Mouse (Mus musculus): ENCODE results near the gene Nacc2. TPM values are rescaled to one million over a fixed set of nuclear protein-coding genes. Genes with fewer than 3 reads are reported as not detected.

The Nacc2 gene
- 10 to 100 TPM; 10.9 to 16.1 TPM for total RNA-seq (2023)

DNA sequence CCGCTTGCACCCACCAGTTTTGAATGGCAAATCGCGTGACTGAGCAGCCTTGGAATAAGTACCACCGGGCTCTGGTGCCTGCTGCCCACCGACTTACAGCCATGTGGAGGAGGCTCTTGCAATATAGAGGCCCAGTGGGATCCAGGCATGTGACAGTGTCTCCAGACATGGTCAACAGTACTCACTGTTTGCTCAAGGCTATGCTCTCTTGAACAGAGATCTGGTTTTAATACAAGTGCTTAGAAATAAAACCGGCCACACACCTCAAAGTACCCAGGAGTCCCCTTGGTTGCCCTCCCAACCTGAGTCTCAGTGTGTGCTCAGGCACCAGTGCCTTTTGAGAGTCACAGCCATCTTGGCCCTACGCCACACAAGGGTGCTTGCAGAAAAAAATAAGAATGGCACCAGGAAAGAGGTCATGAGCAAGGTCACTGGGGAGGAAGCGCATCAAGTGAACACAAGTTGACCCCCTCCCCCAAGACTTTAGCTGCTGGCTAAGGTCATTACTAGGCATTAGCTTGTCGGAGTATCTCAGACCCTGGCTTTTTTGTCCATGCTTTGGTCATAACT lies at the start of gene Nacc2:
Nacc2 (minus strand) TSS at position 142 of the 570 bp plus-strand sequence.

DNA sequence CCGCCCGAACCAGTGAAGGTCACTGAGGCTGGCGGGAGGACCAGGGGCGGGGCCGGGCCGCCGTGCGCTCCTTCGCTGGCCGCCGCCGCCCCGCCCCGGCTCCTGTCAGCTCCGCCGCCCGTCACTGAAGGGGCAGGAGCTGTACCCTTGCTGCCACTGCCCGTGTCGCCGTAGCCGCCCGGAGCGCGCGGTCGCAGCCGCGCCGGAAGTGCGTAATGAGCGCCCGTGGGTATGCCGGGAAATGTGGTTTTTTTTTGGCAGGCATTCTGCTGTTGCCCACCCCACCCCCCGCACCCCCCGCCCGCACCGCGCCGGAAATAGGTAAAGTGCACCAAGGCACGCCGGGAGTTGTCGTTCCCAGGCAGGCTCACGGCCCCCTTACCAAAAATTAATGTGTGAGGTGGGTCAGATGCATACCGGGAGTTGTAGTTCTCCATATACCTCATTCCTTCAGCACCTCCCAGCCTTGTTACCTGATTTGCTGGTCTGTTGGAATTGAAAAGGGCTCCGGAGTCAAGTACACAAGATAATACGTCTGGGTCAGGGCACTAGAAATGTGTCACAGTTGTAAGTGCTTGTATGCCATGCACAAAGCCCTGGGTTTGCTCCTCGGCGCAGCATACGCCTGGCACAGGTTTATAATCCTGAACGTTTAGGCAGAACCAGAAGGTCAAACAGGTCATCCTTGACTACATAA lies 101.3 kb downstream of the Nacc2 start, which contains the start of gene Ubac1:
Ubac1 (minus strand) TSS at position 187 of the 697 bp plus-strand sequence.

Other genes with a start within 250 kb of the Nacc2 start
- gene Camsap1, start 139.9 kb downstream of the Nacc2 start, total RNA-seq (2023) = 10 to 100 TPM; 12.0 to 16.6 TPM
- 10 to 100 TPM; 18.8 to 23.9 TPM for gene Ubac1, start 101.5 kb downstream of the Nacc2 start, total RNA-seq (2023)
- gene Lhx3, start 85.1 kb upstream of the Nacc2 start, total RNA-seq (2023) = not detected
- gene Qsox2, start 114.3 kb upstream of the Nacc2 start, total RNA-seq (2023) = 1 to 10 TPM; 6.0 to 6.1 TPM
- gene Ccdc187, start 171.3 kb upstream of the Nacc2 start, total RNA-seq (2023) = under 1 TPM in 1 of 2 experiments, not detected in 1; 0.06 TPM
- 10 to 100 TPM in 1 of 2 experiments, 1 to 10 TPM in 1; 7.6 to 12.1 TPM for gene Gpsm1, start 192.3 kb upstream of the Nacc2 start, total RNA-seq (2023)
- gene Dnlz, start 228.9 kb upstream of the Nacc2 start, total RNA-seq (2023) = 1 to 10 TPM; 6.3 to 6.9 TPM
- gene Card9, start 237.7 kb upstream of the Nacc2 start, total RNA-seq (2023) = 100 to 1,000 TPM; 185 to 190 TPM

All from monocyte, adult 59 days (primary cell).